Mouse (Mus musculus): ENCODE measurements around the gene Aipl1.

- no peak for TF ChIP-seq POLR2A (IDR thresholded peaks at IDR 0.05; ENCODE audit: control insufficient read depth, extremely low read depth, insufficient read depth, low read length, poor library complexity)
- TF ChIP-seq CTCF (IDR thresholded peaks at IDR 0.05; ENCODE audit: borderline replicate concordance, control insufficient read depth, extremely low read depth, insufficient read depth, low read length, poor library complexity): no peak
Observed at GRCm38 (mm10) chr11:72041290-72041767, 4.0 kb upstream of the Aipl1 start.
